Mouse (Mus musculus): Measurements from ENCODE around the gene P3h4. TPM values are rescaled to one million over a fixed set of nuclear protein-coding genes. Genes with fewer than 3 reads are reported as not detected.
A peak's percentile ranks its signal among the peaks of the same experiment; 100 is the strongest.

The P3h4 gene
- polyA plus RNA-seq, 1 experiment: 85.8 TPM

DNA sequence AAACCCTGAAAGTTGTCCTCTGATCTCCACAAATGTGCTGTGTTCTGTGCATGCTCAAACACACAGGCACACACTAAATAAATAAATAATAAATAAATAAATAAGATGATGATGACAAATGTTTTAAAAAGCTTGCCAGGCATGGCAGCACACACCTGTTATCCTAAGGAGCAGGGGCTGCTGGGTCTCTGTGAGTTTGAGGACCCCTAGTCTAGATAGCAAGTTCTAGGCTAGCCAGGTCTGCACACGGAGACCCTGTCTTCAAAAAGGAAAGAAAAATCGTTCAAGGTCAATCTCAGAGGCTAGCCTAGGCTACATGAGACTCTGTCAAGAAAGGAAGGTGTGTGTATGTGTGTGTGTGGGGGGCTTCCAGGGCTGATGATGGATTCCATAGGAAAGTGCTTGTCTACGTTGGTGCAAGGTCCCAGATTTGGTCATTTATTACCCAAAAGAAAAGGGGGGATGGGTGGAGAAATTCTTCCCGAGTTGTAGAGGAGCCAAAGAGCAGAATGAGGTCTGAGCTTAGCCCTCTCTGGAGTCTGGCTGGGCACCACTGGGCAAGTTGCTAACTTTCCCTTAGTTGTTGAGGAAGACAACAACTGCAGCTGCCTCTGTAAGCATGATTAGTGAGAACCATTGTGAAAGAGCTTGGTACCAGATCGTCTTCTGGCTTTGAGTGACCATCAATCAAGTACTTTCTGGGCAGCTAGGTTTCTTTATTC is 20.1 kb downstream of the P3h4 start:
- Histone ChIP-seq H3K4me3 (ENCODE audit: insufficient read depth, low read length) (no peak overlapping the region), H3K4me1 (ENCODE audit: control insufficient read depth, insufficient read depth, low read length) (peaks cover 13% of the 10 kb centered on the region; the same call in 1 of the 2 replicates)

DNA sequence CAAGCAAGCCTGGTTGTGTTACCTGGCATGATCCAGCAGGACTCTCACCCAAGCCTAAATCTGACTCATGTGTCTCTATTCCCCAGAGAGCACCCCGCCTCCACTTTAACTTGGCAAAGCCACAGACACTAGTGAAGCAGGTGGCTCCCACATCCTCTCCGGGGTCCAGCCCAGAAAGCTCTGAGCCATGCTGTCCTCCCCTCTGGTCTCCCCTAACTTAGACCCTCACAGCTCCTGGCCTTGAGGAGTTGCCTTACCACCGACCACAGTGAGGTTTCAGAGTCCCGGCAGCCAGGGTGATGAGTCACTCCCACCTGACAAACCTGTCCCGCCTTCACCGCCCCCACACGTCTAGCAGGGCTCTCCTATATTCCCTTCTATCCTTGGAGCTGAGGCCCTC is 20.9 kb downstream of the P3h4 start:
- H3K27ac ChIP-seq (ENCODE audit: insufficient read depth, low read length): no peak overlapping the region
- TF ChIP-seq CTCF (IDR thresholded peaks at IDR 0.05; ENCODE audit: borderline replicate concordance, insufficient read depth, low read length): no peak
- TF ChIP-seq POLR2A (IDR thresholded peaks at IDR 0.05; ENCODE audit: low read depth, low read length): no peak
- H3K4me1 ChIP-seq (ENCODE audit: control insufficient read depth, insufficient read depth, low read length): peaks cover 13% of the 10 kb centered on the region; the same call in 1 of the 2 replicates
- H3K4me3 ChIP-seq (ENCODE audit: insufficient read depth, low read length): no peak overlapping the region

More for the DNA sequence above, 20.1 kb downstream of the P3h4 start:
- no peak overlapping the region for H3K27ac ChIP-seq (ENCODE audit: insufficient read depth, low read length)
- TF ChIP-seq POLR2A (IDR thresholded peaks at IDR 0.05; ENCODE audit: low read depth, low read length) (no peak), CTCF (IDR thresholded peaks at IDR 0.05; ENCODE audit: borderline replicate concordance, insufficient read depth, low read length) (no peak)

DNA sequence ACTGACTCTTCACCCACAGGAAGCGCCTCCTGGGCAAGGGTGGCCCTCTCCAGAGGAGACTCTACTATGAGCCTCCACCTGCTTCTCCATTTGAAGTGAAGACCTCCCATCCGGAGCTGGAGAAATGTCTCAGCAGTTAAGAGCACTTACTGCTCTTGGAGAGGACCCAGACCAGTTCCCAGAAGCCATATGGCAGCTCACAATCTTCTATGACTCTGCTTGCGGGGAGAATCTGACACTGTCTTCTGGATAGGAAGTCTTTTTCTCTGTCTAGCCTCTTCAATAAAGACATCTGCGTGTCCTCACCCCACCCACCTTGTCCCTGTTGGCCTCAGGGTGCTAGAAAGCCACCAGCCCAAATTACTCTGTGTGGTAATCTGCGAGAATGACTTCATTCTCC is 21.7 kb downstream of the P3h4 start:
- TF ChIP-seq POLR2A (IDR thresholded peaks at IDR 0.05; ENCODE audit: low read depth, low read length) (no peak), CTCF (IDR thresholded peaks at IDR 0.05; ENCODE audit: borderline replicate concordance, insufficient read depth, low read length) (no peak)
- H3K4me1 ChIP-seq (ENCODE audit: control insufficient read depth, insufficient read depth, low read length): peaks cover 18% of the 10 kb centered on the region; the same call in 1 of the 2 replicates
- no peak overlapping the region for H3K4me3 ChIP-seq (ENCODE audit: insufficient read depth, low read length)
- H3K27ac ChIP-seq (ENCODE audit: insufficient read depth, low read length): no peak overlapping the region

DNA sequence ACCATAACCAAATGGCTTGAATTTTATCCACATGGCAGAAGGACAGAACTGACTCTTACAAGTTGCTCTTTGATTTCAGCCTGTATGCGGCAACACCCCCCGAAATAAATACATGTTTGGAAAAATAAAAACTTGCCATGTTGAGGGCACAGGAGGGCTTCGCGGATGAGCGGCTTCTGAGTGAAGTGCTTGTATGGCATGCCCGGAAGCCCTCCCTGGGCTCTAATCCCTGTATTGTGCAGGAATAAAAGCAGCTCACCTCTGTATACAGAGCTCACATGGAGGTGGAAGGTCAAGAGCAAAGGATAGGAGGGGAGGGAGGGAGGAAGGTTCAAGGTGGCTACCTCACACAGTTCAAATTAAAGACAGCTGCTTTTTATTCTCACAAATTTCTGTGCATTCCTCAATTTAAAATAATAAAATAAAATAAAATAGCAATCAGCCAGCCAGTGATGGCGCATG is 22.7 kb downstream of the P3h4 start:
- H3K4me1 ChIP-seq (ENCODE audit: control insufficient read depth, insufficient read depth, low read length): peaks cover 20% of the 10 kb centered on the region; the same call in 1 of the 2 replicates
- TF ChIP-seq CTCF (IDR thresholded peaks at IDR 0.05; ENCODE audit: borderline replicate concordance, insufficient read depth, low read length): no peak
- TF ChIP-seq POLR2A (IDR thresholded peaks at IDR 0.05; ENCODE audit: low read depth, low read length): no peak
- H3K27ac ChIP-seq (ENCODE audit: insufficient read depth, low read length): no peak overlapping the region
- H3K4me3 ChIP-seq (ENCODE audit: insufficient read depth, low read length): no peak overlapping the region

DNA sequence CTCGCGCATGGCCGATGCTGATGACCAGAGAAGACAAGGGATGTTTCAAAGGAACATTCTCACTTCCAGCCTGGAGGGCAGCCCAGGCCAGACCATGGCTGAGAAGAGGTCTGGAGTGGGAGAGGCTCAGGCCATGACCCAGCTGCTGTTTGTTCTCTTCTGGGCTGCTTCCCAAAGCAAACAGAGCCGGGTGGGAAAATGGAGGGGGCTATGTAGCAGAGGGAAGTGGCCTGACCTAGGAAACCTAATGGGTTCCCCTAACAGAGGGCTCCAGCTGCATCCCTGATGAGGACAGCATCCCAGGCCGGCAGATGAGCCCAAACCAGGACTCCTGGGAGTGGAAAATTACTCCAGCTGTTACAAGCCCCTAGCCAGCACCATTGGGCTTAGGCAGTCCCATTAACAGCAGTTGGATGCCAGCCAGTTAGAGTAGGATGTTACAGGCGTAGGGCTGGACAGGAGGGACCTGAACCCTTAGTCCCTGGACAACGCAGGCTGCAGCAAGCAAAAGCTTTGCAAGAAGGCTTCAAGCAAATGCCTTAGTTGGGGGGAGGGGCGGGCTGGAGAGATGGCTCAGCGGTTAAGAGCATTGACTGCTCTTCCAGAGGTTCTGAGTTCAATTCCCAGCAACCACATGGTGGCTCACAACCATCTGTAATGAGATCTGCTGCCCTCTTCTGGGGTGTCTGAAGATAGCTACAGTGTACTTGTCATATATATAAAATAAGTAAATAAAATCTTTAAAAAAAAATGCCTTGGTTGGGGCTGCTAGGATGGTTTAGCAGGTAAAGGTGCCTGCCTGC is 23.4 kb downstream of the P3h4 start:
- no peak for TF ChIP-seq CTCF (IDR thresholded peaks at IDR 0.05; ENCODE audit: borderline replicate concordance, insufficient read depth, low read length)
- TF ChIP-seq POLR2A (IDR thresholded peaks at IDR 0.05; ENCODE audit: low read depth, low read length): no peak
- Histone ChIP-seq H3K4me1 (ENCODE audit: control insufficient read depth, insufficient read depth, low read length) (peaks cover 20% of the 10 kb centered on the region; the same call in 1 of the 2 replicates), H3K4me3 (ENCODE audit: insufficient read depth, low read length) (no peak overlapping the region), H3K27ac (ENCODE audit: insufficient read depth, low read length) (no peak overlapping the region)

DNA sequence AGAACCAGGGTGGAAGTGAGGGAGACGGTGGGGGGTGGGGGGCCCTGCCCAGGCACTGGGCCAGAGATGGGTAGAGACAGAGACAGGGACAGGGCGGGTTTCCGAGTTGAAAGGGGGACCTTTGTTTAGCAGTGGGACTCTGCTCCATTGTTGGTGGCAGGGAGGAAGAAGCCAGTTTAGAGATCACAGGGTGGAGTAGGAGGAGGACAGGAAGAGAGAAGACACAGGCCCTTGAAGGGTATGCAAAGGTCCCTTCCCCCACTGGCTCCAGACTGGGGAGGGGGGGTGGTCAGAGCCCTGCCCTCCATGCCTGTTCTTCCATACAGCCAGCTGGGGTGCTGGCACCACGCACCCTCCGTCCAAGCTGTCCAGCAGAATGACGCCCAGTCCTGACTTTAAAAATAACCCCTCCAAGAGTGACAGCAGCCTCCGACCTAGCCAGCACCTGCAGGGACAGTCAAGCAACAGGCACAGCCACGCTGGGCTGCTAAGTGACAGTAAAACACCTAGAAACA is 24.6 kb downstream of the P3h4 start:
- H3K4me3 ChIP-seq (ENCODE audit: insufficient read depth, low read length): no peak overlapping the region
- no peak overlapping the region for H3K27ac ChIP-seq (ENCODE audit: insufficient read depth, low read length)
- TF ChIP-seq CTCF (IDR thresholded peaks at IDR 0.05; ENCODE audit: borderline replicate concordance, insufficient read depth, low read length) (no peak), POLR2A (IDR thresholded peaks at IDR 0.05; ENCODE audit: low read depth, low read length) (no peak)
- peaks cover 19% of the 10 kb centered on the region; the same call in 1 of the 2 replicates for H3K4me1 ChIP-seq (ENCODE audit: control insufficient read depth, insufficient read depth, low read length)

DNA sequence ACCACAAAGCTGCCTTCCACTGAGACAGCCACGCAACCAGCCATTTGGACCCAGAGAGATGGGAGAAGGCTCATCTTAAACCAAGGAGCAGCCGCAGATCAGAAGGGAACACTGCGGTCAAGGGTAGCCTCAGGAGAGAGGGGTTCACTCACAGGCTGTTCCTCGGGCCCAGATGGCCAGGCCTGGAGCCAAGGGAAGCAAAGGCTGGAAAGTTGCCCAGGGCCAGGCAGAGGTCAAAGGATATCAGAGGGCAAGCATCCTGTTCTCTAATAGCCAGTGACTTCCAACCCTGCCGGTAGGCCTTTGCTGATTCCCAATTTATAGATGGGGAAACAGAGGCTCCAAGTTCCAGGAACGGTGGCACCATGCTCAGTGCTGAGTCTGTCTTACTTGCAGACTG is 26.0 kb downstream of the P3h4 start:
- H3K4me3 ChIP-seq (ENCODE audit: insufficient read depth, low read length): no peak overlapping the region
- TF ChIP-seq CTCF (IDR thresholded peaks at IDR 0.05; ENCODE audit: borderline replicate concordance, insufficient read depth, low read length): no peak
- no peak for TF ChIP-seq POLR2A (IDR thresholded peaks at IDR 0.05; ENCODE audit: low read depth, low read length)
- no peak overlapping the region for H3K27ac ChIP-seq (ENCODE audit: insufficient read depth, low read length)
- H3K4me1 ChIP-seq (ENCODE audit: control insufficient read depth, insufficient read depth, low read length): peaks cover 11% of the 10 kb centered on the region; the same call in 1 of the 2 replicates

DNA sequence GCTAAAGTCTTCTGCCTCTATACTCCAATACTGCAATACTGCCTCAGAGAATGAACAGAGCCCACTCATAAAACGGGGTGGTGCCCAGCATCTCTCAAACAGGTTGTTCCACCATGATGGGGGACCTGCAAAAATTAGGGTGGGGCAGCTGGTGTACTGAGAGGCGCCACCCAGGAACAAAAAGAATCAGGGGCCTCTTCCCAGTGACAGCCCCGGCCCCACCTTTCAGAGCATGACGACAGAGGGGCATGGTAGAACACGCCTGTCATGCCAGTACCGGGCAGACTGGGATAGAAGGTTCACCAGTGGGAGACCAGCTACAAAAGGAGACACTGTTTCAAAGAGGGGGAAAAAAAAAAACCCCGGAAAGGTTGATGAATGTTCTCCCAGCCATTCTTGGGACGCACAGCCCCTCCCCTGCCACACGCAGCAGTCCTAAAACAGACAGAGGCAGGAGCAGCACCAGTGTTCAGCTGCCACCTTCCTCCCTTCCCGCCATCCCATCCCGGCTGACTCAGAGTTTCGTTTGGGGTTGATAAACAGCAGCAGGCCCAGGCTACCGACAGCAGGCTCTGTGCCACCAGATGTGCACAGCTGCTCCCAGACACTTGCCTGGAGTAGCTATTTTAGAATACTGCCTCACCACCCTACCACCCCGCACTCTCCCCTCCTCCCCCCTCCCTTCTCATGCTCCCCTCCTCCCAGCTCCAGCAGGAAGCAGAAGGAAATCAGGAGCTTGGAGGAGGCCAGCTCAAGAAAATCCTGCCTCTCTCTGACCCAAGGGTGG is 26.9 kb downstream of the P3h4 start:
- TF ChIP-seq CTCF (IDR thresholded peaks at IDR 0.05; ENCODE audit: borderline replicate concordance, insufficient read depth, low read length): no peak
- no peak for TF ChIP-seq POLR2A (IDR thresholded peaks at IDR 0.05; ENCODE audit: low read depth, low read length)
- no peak overlapping the region for H3K4me3 ChIP-seq (ENCODE audit: insufficient read depth, low read length)
- 0 out of 2 replicates have a peak overlapping the region, but pooled peaks have one; percentile 9 for H3K27ac ChIP-seq (ENCODE audit: insufficient read depth, low read length)
- peaks cover 11% of the 10 kb centered on the region; the same call in 1 of the 2 replicates for H3K4me1 ChIP-seq (ENCODE audit: control insufficient read depth, insufficient read depth, low read length)

DNA sequence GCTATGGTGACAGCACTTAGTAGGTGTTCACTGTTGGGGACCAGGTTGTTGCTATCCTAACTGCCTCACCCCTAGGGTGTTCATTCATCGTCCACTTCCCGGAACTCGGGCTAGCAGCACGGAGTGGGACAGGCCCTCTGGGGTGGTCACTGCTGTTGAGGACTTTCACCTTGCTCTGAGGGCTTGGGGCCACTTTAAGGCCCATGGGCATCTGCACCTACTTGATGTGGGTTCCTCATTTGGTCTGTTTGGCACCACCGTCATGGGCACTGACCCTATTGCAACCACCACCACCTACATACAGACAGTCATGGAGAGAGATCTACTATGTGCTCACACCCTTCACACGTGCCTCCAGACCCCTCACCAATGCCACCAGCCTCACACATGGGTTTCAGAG is 27.5 kb downstream of the P3h4 start:
- TF ChIP-seq CTCF (IDR thresholded peaks at IDR 0.05; ENCODE audit: borderline replicate concordance, insufficient read depth, low read length) (no peak), POLR2A (IDR thresholded peaks at IDR 0.05; ENCODE audit: low read depth, low read length) (no peak)
- Histone ChIP-seq H3K27ac (ENCODE audit: insufficient read depth, low read length) (no peak overlapping the region), H3K4me1 (ENCODE audit: control insufficient read depth, insufficient read depth, low read length) (peaks cover 11% of the 10 kb centered on the region; the same call in 1 of the 2 replicates), H3K4me3 (ENCODE audit: insufficient read depth, low read length) (no peak overlapping the region)
